Mouse (Mus musculus) stomach, embryonic 16.5 days (tissue): ENCODE data around the gene Mvb12a. TPM values are rescaled to one million over a fixed set of nuclear protein-coding genes. Genes with fewer than 3 reads are reported as not detected.
"Not testable (repeated sequence)": the region's sequence is repeated elsewhere in the genome, so short reads cannot be mapped to it uniquely, and the experiment has no call there.

ENCODE experiments used
- ATAC-seq: fragments of 200-750 bp; cut with Nextera tagmentation; 2 replicates; pipeline ENCODE4 v1.8.0; 2017; ENCODE audit warnings: moderate number of reproducible peaks, moderate TSS enrichment; ENCODE audit not compliant: insufficient read depth, low FRiP score
- H3K27ac ChIP-seq: fragments of 300-500 bp; sonication (generic); 2 replicates; pipeline ENCODE4 v1.5.1; 2014; ENCODE audit warnings: low read length
- H3K27me3 ChIP-seq: fragments of 300-500 bp; sonication (generic); 2 replicates; pipeline ENCODE4 v1.6.1; 2014; ENCODE audit warnings: low read length, control low read depth, mixed read lengths; ENCODE audit not compliant: control insufficient read depth, insufficient read depth
- H3K36me3 ChIP-seq: fragments of 300-500 bp; sonication (generic); 2 replicates; pipeline ENCODE4 v1.6.1; 2014; ENCODE audit warnings: low read length; ENCODE audit not compliant: control insufficient read depth, insufficient read depth
- H3K4me1 ChIP-seq: fragments of 300-500 bp; sonication (generic); 2 replicates; pipeline ENCODE4 v1.6.1; 2014; ENCODE audit warnings: low read length, control low read depth, mixed read lengths; ENCODE audit not compliant: control insufficient read depth, insufficient read depth
- H3K4me2 ChIP-seq: fragments of 300-500 bp; sonication (generic); 2 replicates; pipeline ENCODE4 v1.6.1; 2014; ENCODE audit warnings: low read depth, low read length, mixed read lengths
- H3K4me3 ChIP-seq: fragments of 300-500 bp; sonication (generic); replicated peaks from 2 replicates; pipeline ENCODE4 v1.5.1; 2014; ENCODE audit warnings: mild to moderate bottlenecking, low read length
- H3K9ac ChIP-seq: fragments of 300-500 bp; sonication (generic); 2 replicates; pipeline ENCODE4 v1.6.1; 2014; ENCODE audit warnings: low read length
- H3K9me3 ChIP-seq: fragments of 300-500 bp; sonication (generic); replicated peaks from 2 replicates; pipeline ENCODE4 v1.6.1; 2016; ENCODE audit warnings: low read length, control low read depth; ENCODE audit not compliant: control insufficient read depth
- WGBS: fragments of 180-500 bp; shearing (Covaris S2); extraction: QIAGEN DNeasy Blood & Tissue Kit; methylation state at CpG from one replicate; pipeline ENCODE4 v1.1.7; 2014; 5-methylcytosine and 5-hydroxymethylcytosine counted together
- polyA plus RNA-seq: library from polyadenylated mRNA; unstranded; fragments of >200 nt; fragmentation: Nextera tagmentation; extraction: Ambion mirVana; gene quantifications from 2 replicates; pipeline ENCODE4 v1.2.1, GENCODE M21; 2015

Gene Mvb12a
- polyA plus RNA-seq, 1 experiment from 2014 or later, result 103 TPM

GRCm38 (mm10) chr8:71505326-71505725, 37.4 kb upstream of the Mvb12a start:
- Histone ChIP-seq H3K4me2 (no peak overlapping the region), H3K4me1 (0 out of 2 replicates have a peak, but pooled peaks cover 6% of the 10 kb centered on the region), H3K9ac (no peak overlapping the region), H3K9me3 (no peaks in the 10 kb centered on the region), H3K36me3 (no peaks in the 10 kb centered on the region), H3K27ac (no peak overlapping the region), H3K27me3 (peaks cover 39% of the 10 kb centered on the region), H3K4me3 (no peak overlapping the region)
- 91% methylated on average over 4 of the region's 4 CpGs for WGBS
- ATAC-seq, result no peak

DNA sequence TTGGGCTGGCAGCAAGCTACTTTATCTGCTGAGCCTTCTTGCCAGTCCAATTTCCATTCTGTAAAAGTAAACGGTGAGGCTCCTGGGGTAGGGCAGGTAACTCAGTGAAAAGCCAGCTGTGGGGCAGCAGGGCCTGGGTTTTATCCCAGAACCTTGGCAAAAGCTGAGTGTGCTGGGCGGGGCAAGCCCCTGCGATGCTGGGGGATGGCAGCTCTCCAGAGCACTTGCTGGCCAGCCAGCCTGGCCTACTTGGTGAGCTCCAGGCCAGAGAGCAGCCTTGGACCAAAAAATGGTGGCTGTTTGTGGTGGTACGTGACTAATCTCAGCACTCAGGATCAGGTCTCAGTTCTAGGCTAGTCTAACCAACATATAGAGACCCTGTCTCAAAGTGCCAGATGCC, 36.7 kb upstream of the Mvb12a start:
- Histone ChIP-seq H3K27ac (no peak overlapping the region), H3K4me2 (no peak overlapping the region), H3K4me3 (no peak overlapping the region), H3K9me3 (no peaks in the 10 kb centered on the region), H3K9ac (no peak overlapping the region), H3K36me3 (no peaks in the 10 kb centered on the region), H3K4me1 (0 out of 2 replicates have a peak, but pooled peaks cover 6% of the 10 kb centered on the region), H3K27me3 (peaks cover 39% of the 10 kb centered on the region)
- WGBS, result 73% methylated on average over 4 of the region's 4 CpGs
- no peak for ATAC-seq

DNA sequence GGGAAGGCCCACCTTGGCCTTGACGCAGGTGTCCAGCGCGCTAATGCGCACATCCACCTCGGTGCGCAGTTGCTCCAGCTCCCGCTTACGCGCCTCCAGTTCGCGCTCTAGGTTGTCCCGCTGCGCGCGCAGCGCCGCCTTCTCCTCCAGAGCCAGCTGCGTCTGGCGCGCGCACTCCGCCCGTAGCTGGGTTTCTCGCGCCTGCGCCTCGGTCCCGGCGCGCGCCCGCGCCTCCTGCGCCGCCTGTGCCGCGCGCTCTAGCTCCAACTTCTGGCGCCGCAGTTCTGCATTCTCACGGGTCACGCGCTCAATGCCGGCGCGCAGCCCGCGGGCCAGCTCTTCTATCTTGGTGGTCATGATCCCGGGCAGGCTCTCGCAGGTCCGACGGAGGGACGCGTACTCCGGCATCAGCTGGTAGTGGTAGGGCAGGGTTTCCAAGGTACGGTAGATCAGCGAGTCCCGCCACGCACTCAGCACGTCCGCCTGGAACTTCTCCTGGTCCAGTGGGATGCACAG, 35.1 kb upstream of the Mvb12a start:
- peaks cover 39% of the 10 kb centered on the region for H3K27me3 ChIP-seq
- H3K4me2 ChIP-seq, result peak overlapping the region; percentile 58
- peak; percentile 65; the same call in 1 of the 2 replicates for ATAC-seq
- H3K27ac ChIP-seq, result no peak overlapping the region
- no peaks in the 10 kb centered on the region for H3K9me3 ChIP-seq
- H3K9ac ChIP-seq, result peak overlapping the region; percentile 44
- H3K4me1 ChIP-seq, result 0 out of 2 replicates have a peak, but pooled peaks cover 6% of the 10 kb centered on the region
- no peaks in the 10 kb centered on the region for H3K36me3 ChIP-seq
- WGBS, result under 1% methylated on average over 61 of the region's 61 CpGs
- peak overlapping the region; percentile 44 for H3K4me3 ChIP-seq

DNA sequence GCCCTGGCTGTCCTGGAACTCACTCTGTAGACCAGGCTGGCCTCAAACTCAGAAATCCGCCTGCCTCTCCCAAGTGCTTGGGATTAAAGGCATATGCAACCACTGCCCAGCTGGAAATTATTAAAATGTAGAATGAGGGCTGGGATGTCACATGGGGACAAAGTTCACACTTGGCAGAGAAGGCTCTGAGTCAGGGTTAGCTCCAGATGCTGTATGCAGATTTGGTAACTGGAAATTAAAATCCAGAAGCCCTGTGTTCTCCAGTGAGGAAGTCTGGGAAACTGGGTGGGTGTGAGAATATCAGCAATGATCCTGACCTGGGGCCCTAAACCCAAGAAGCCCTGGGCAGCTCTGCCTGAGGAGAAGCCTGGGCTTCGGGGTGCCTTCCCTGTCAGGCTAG, 33.4 kb upstream of the Mvb12a start:
- H3K4me3 ChIP-seq, result peak overlapping the region; percentile 11

DNA sequence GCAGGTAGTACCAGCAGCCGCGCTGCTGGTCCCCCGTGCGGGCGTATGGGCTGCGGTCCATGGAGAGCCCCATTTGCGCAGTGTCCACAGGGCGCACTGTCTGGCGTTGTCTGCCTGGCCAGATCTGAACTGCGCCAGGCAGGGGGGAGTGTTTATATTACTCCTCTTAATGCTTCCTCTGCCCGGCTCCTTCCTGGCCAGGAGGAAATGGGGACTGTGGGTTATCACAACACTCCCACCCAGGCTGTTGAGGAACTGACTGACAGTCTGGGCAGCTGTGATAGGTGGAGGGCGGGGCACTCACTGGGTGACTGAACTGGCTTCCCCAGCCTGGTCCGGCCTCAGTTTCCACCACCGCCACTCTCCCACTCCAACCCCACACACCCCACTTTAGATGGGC, 31.1 kb upstream of the Mvb12a start, which contains the start of gene Plvap:
TSS of gene Plvap (minus strand) at position 109 of the 400 bp plus-strand sequence.
- peak; percentile 54 for ATAC-seq
- 27% methylated on average over 14 of the region's 14 CpGs for WGBS

More for the DNA sequence above, 33.4 kb upstream of the Mvb12a start:
- Histone ChIP-seq H3K36me3 (no peaks in the 10 kb centered on the region), H3K27me3 (peaks cover 39% of the 10 kb centered on the region), H3K4me2 (no peak overlapping the region; the same call in 1 of the 2 replicates), H3K9ac (peak overlapping the region; percentile 31; the same call in 1 of the 2 replicates), H3K27ac (no peak overlapping the region), H3K9me3 (no peaks in the 10 kb centered on the region), H3K4me1 (0 out of 2 replicates have a peak, but pooled peaks cover 6% of the 10 kb centered on the region)
- no peak for ATAC-seq
- WGBS, result 74% methylated on average over 2 of the region's 2 CpGs

GRCm38 (mm10) chr8:71513018-71513754, 29.5 kb upstream of the Mvb12a start:
- H3K4me3 ChIP-seq, result no peak overlapping the region
- H3K4me2 ChIP-seq, result no peak overlapping the region
- no peaks in the 10 kb centered on the region for H3K9me3 ChIP-seq
- H3K36me3 ChIP-seq, result no peaks in the 10 kb centered on the region
- no peaks in the 10 kb centered on the region for H3K4me1 ChIP-seq
- WGBS, result 62% methylated on average over 13 of the region's 15 CpGs
- peaks cover 15% of the 10 kb centered on the region for H3K27me3 ChIP-seq
- H3K9ac ChIP-seq, result no peak overlapping the region
- no peak overlapping the region for H3K27ac ChIP-seq
- ATAC-seq, result no peak

More for the DNA sequence above, 31.1 kb upstream of the Mvb12a start, which contains the start of gene Plvap:
- H3K27ac ChIP-seq, result no peak within 1 kb of the TSS
- H3K9ac ChIP-seq, result no peak within 1 kb of the TSS
- H3K4me2 ChIP-seq, result no peak within 1 kb of the TSS
- H3K9me3 ChIP-seq, result no peaks in the 10 kb centered on the region
- H3K36me3 ChIP-seq, result no peaks in the 10 kb centered on the region
- peaks cover 30% of the 10 kb centered on the region for H3K27me3 ChIP-seq
- 0 out of 2 replicates have a peak, but pooled peaks cover 6% of the 10 kb centered on the region for H3K4me1 ChIP-seq
- H3K4me3 ChIP-seq, result peak within 1 kb of the TSS; percentile 11

DNA sequence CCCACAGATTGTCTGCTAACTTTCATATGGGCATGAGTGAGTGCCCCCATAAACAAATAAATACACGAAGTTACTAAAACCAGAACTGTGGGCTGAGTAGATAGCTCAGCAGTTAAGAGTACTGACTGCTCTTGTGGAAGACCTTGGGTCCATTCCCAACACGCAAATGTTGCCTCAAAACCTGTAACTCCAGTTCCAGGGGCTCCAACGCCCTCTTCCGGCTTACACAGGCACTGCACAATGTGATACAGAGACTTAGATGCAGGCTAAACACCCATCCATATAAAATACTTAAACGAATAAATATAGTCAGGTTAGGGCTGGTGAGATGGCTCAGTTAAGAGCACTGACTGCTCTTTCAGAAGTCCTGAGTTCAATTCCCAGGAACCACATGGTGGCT, 27.7 kb upstream of the Mvb12a start:
- 64% methylated on average over 5 of the region's 5 CpGs for WGBS
- Histone ChIP-seq H3K9ac (no peak overlapping the region), H3K36me3 (no peaks in the 10 kb centered on the region), H3K9me3 (no peaks in the 10 kb centered on the region), H3K4me3 (no peak overlapping the region), H3K27ac (no peak overlapping the region), H3K27me3 (no peaks in the 10 kb centered on the region), H3K4me1 (no peaks in the 10 kb centered on the region), H3K4me2 (no peak overlapping the region)
- ATAC-seq, result no peak

DNA sequence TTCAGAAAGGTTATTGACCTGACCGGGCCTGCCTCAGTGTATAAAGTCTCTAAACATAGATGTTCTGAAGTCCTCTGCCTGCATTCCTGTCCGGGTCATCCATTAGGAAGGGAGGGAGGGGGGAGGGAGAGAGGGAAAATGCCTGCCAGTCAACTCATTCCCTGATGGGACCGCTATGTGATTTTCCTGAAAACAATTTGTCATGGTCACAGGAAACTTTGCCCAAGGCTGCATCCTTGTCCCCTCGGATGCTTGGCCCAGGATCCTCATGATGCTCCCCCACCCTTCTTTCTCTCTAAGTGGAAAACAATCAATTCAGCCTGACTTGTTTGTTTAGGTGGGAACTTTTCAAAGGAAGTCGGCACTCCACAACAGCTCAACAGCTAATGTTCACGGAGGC, 25.9 kb upstream of the Mvb12a start:
- 7% methylated on average over 6 of the region's 6 CpGs for WGBS

GRCm38 (mm10) chr8:71519037-71519825, 23.5 kb upstream of the Mvb12a start:
- WGBS, result 49% methylated on average over 9 of the region's 10 CpGs
- H3K4me1 ChIP-seq, H3K9me3 ChIP-seq, H3K9ac ChIP-seq, H3K4me2 ChIP-seq, ATAC-seq, H3K4me3 ChIP-seq, H3K27ac ChIP-seq, H3K36me3 ChIP-seq, H3K27me3 ChIP-seq: not testable (repeated sequence)

More for the DNA sequence above, 25.9 kb upstream of the Mvb12a start:
- Histone ChIP-seq H3K4me1 (no peaks in the 10 kb centered on the region), H3K9me3 (no peaks in the 10 kb centered on the region), H3K4me2 (no peak overlapping the region), H3K4me3 (no peak overlapping the region), H3K36me3 (no peaks in the 10 kb centered on the region), H3K27me3 (no peaks in the 10 kb centered on the region), H3K27ac (no peak overlapping the region), H3K9ac (no peak overlapping the region)
- ATAC-seq, result no peak
